Mouse (Mus musculus): ENCODE data around the gene Ankdd1a. TPM values are rescaled to one million over a fixed set of nuclear protein-coding genes. Genes with fewer than 3 reads are reported as not detected.

Ankdd1a gene
- total RNA-seq (2018; cell fraction: chromatin; rRNA removed) = 10 to 100 TPM in 10 of 26 experiments, 1 to 10 TPM in 16; 2.1 to 25.4 (median 7.0) TPM
- under 1 TPM in 16 of 26 experiments, not detected in 10; 0.07 to 0.44 (median 0.15) TPM for total RNA-seq (2018; cell fraction: cytosol; rRNA removed)
- total RNA-seq (2018; cell fraction: nucleus; rRNA removed) = 10 to 100 TPM in 2 of 26 experiments, 1 to 10 TPM in 21, under 1 TPM in 3; 0.52 to 18.4 (median 2.1) TPM
- 0.13 TPM in 1 of 3 replicates, not detected in the others for polyA plus RNA-seq (2018)

DNA sequence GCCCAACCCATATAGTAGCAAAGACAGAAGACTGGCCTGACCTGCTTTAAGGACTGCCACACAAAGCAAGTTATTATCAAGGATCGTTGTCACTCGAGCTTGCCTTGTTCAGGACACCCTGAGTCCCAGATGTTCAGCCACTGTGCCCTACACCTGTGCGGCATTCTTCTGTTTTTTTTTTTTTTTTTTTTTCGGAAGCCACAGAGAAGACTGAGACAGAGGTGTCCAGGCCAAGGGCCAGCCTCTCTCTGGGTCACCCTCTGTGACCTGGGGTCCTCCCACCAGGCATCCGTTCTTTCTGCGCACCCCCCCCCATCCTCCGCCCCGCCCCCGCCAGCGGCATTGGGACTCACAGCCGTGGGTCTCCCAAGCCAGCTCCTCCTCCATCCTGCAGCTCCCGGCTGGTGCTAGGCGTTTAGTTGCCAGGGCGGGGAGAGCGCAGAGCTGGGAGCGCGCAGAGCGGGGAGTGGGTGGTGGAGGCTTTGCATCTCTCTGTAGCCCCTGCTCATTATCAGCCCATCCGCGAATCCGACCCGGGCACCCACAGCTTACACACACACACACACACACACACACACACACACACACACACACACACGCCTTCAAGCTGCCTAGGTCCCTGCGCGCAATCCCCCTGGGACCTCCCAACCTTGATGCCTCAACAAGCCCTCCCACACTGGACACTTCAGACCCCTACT, at the start of gene Ankdd1a:
TSS of gene Ankdd1a (minus strand) at position 387 of the 698 bp plus-strand sequence.
- Histone ChIP-seq H3K79me2 (ENCODE audit: inconsistent target) (no peaks in the 10 kb centered on the region), H3K27ac (no peak within 1 kb of the TSS), H3K36me3 (ENCODE audit: inconsistent target) (no peaks in the 10 kb centered on the region), H3K4me3 (ENCODE audit: inconsistent target) (no peak within 1 kb of the TSS)
- WGBS (ENCODE audit: missing documents) = 69% methylated on average over 18 of the region's 25 CpGs

DNA sequence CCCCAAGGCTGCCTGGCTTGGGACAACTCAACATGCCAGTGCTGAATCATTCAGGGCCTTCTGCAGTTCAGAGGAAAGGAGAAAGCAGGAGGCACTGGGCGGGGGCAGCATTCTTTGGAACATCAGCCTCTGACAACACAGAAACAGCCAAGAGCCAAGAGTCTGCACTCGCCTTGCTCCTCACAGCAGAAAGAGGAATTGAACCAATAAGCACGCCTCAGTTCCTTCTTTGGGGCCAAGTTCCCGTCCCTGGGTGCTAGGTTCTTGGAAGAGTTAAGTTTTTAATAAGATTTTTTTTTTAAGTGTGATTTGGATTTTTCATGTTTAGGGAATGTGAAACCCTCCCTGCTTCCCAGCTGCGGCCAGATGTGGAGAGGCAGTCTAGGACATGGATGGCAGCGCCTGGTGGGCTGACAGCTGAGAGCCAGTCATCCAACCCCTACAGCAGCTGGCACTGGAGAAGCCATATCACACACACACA, 49.5 kb upstream of the Ankdd1a start:
- Histone ChIP-seq H3K36me3 (ENCODE audit: inconsistent target) (peaks cover 52% of the 10 kb centered on the region), H3K79me2 (ENCODE audit: inconsistent target) (peaks cover 96% of the 10 kb centered on the region), H3K4me3 (ENCODE audit: inconsistent target) (no peak overlapping the region), H3K27ac (peak overlapping the region; percentile 97)
- WGBS (ENCODE audit: missing documents) = 21% methylated on average over 6 of the region's 6 CpGs

DNA sequence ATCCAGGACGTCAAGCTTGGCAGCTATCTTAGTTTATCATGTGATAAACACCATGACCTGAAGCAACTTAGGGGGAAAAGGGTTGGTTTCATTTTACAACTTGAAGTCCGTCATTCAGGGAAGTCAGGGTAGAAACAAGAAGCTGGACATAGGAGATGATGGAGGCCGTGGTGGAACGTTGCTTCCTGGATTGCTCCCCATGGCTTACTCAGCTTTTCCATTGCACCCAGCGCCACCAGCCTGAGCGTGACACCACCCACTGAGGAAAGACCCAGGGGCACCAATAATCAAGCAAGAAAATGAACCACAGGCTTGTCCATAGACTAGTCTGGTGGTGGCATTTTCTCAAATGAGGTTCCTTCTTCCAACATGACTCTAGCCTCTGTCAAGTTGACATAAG, 48.8 kb upstream of the Ankdd1a start:
- H3K4me3 ChIP-seq (ENCODE audit: inconsistent target) = no peak overlapping the region
- peak overlapping the region; percentile 97 for H3K27ac ChIP-seq
- peaks cover 55% of the 10 kb centered on the region for H3K36me3 ChIP-seq (ENCODE audit: inconsistent target)
- 12% methylated on average over 6 of the region's 6 CpGs for WGBS (ENCODE audit: missing documents)
- peaks cover 96% of the 10 kb centered on the region for H3K79me2 ChIP-seq (ENCODE audit: inconsistent target)

DNA sequence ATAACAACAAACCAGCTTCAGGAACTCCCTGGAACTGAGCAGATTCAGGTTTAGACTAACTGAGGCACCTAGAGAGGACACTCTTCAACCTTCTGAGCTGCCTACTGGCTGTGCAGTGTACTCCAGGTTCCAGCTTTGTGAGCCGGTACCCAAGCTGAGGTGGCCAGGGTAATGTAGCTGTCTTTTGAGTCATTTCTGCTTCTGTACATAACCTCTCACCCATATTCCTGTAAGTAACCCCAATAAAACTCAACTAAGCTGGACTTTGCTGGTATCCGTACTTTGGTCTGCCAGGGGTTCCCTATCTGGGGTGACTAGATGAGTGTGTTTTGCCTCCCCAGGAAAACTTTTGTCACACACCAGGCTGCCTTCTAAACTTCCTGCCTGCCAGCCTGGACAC, 44.7 kb upstream of the Ankdd1a start:
- 63% methylated on average over 2 of the region's 2 CpGs for WGBS (ENCODE audit: missing documents)
- Histone ChIP-seq H3K27ac (peak overlapping the region; percentile 75), H3K36me3 (ENCODE audit: inconsistent target) (peaks cover 52% of the 10 kb centered on the region), H3K4me3 (ENCODE audit: inconsistent target) (no peak overlapping the region), H3K79me2 (ENCODE audit: inconsistent target) (peaks cover 97% of the 10 kb centered on the region)

DNA sequence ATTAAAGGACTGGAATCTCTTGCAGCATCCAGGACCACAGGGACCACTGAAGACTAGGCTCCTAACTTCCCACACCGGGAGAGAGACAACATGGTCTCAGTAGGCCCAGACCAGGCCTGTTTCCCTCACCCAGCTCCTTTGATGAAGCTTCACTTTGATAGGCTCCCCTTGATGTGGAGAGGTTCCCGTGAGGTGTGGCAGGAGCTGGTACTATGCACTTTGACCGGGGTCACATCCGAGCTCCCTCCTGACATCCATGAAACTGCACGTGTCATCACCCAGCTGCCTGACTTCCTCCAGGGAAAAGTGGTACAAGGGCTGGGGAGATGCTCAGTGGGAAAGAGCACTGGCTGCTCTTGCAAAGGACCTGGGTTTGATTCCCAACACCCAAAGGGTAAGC, 43.1 kb upstream of the Ankdd1a start:
- Histone ChIP-seq H3K27ac (peak overlapping the region; percentile 75), H3K4me3 (ENCODE audit: inconsistent target) (no peak overlapping the region), H3K79me2 (ENCODE audit: inconsistent target) (peaks cover 100% of the 10 kb centered on the region), H3K36me3 (ENCODE audit: inconsistent target) (peaks cover 66% of the 10 kb centered on the region)
- 87% methylated on average over 4 of the region's 5 CpGs for WGBS (ENCODE audit: missing documents)

DNA sequence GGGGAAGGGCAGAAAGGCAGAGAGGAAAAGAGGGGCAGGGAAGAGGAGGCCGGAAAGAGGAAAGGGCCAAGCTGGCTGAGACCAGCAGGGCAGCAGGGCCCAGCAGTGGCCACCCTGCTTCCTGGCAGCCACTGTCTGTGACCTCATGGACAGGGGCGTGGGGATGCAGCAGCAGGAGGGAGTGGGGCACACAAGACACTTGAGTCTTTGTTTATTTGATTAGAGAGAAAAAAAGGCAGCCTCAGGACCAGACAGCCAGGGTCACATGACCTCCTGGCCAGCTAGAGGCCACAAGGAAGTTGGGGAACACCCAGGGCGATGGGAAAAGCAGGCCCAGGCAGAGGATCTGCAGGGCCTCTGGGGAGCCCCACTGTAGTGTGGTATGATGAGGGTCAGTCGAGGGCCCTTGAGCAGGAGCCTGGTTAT, 42.1 kb upstream of the Ankdd1a start:
- H3K79me2 ChIP-seq (ENCODE audit: inconsistent target) = peaks cover 100% of the 10 kb centered on the region
- peaks cover 69% of the 10 kb centered on the region for H3K36me3 ChIP-seq (ENCODE audit: inconsistent target)
- peak overlapping the region; percentile 75 for H3K27ac ChIP-seq
- no peak overlapping the region for H3K4me3 ChIP-seq (ENCODE audit: inconsistent target)
- WGBS (ENCODE audit: missing documents) = 53% methylated on average over 4 of the region's 4 CpGs

DNA sequence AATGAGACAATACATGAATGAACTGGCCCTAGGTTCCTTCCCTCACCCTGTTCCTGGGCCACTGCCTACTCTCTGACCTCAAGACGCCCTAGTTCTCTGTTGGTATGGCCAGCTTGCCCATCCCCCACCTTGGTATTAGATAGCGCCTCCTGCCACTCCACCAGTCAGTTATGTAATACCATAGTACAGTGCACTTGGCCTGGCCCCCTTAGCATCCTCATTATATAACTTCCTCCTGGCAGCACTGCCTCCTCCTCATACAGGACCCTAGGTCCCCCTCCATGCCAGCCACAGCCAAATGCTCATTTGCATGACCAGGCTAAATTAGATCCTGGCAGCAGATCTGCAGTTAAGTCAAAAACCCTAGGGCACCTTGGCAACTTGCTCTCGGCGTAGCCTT, 41.0 kb upstream of the Ankdd1a start:
- Histone ChIP-seq H3K4me3 (ENCODE audit: inconsistent target) (no peak overlapping the region), H3K27ac (peak overlapping the region; percentile 75), H3K36me3 (ENCODE audit: inconsistent target) (peaks cover 69% of the 10 kb centered on the region), H3K79me2 (ENCODE audit: inconsistent target) (peaks cover 100% of the 10 kb centered on the region)
- WGBS (ENCODE audit: missing documents) = 23% methylated on average over 4 of the region's 4 CpGs

DNA sequence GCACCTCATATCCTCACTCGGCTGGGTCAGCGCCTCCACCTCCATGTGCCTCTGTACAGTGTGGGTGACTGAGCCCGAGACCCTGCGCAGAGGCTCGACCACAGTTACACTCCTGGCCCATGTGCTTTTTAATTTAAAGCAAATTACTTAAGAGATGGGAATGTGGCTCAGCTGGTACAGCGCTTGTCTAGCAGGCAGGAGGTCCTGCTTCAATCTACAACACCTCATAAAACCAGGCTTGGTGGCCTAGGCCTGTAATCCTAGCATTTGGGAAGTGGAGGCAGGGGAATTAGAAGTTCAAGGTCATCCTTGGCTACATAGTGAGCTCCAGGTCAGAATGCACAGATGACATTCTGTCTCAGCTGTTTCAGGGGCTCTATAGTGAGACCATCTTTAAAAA, 38.8 kb upstream of the Ankdd1a start:
- peaks cover 100% of the 10 kb centered on the region for H3K79me2 ChIP-seq (ENCODE audit: inconsistent target)
- WGBS (ENCODE audit: missing documents) = 95% methylated on average over 6 of the region's 6 CpGs
- no peak overlapping the region for H3K27ac ChIP-seq
- no peak overlapping the region for H3K4me3 ChIP-seq (ENCODE audit: inconsistent target)
- peaks cover 80% of the 10 kb centered on the region for H3K36me3 ChIP-seq (ENCODE audit: inconsistent target)

DNA sequence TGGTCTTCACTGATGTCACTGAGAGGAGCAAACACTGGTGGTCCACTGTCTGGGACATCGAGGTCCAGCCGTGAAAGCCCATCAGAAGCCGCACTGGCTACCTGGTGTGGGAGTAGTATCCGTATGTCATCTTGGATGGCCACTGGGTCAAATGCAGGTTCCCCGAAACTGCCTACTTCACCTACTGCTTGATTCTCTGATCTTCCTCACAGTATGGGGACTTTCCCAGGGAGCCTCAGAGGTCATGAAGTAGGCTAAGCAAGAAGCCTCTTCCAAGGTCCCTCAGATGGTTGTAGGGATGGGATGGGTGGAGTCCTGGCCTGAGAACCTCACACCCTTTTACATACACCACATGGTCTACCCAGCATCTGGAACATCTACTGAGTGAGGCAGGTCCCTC, 37.0 kb upstream of the Ankdd1a start:
- Histone ChIP-seq H3K27ac (0 out of 2 replicates have a peak overlapping the region, but pooled peaks have one; percentile 7), H3K36me3 (ENCODE audit: inconsistent target) (peaks cover 68% of the 10 kb centered on the region)
- WGBS (ENCODE audit: missing documents) = 85% methylated on average over 5 of the region's 5 CpGs

DNA sequence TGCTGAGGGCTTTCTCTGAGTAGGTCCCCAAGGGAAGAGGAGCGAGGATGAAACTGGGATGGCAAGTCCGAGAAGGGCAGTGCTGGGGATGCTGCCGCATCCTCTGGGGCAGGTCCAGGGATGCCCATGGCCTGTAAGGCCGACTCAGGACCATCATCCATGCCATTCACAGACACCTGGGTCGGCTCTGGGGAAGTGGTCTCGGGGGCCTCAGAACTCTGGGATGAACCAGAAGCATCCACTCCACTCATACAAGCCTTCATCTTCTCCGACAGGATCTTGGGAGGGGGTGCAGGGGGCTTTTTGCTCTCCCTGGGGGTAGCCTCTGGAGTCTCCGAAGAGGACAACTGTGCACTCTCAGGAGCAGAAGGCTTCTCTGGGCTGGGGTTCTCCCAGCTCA, 36.4 kb upstream of the Ankdd1a start:
- H3K27ac ChIP-seq = 0 out of 2 replicates have a peak overlapping the region, but pooled peaks have one; percentile 7
- 93% methylated on average over 8 of the region's 8 CpGs for WGBS (ENCODE audit: missing documents)

More for the DNA sequence above, 37.0 kb upstream of the Ankdd1a start:
- H3K4me3 ChIP-seq (ENCODE audit: inconsistent target) = no peak overlapping the region
- peaks cover 88% of the 10 kb centered on the region for H3K79me2 ChIP-seq (ENCODE audit: inconsistent target)

DNA sequence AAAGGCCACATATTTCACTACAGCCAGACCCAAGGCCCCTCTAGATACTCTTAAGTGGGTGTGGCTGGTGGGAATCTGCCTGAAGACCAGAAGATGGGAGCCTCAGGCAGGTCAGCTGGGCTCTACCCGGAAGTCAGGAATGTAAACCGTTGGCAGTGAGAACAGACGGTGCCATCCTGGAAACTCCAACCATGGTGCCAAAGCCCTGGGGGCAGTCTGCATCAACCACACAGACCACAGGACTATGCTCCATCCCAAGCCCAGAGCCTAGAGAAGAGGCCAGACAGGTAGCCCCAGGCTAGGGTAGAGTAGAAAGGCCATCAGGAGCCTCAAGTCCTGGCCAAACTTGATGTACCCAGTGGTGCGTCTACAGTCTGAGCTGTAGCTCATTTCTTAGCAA, 35.6 kb upstream of the Ankdd1a start:
- H3K79me2 ChIP-seq (ENCODE audit: inconsistent target) = peaks cover 74% of the 10 kb centered on the region
- H3K4me3 ChIP-seq (ENCODE audit: inconsistent target) = no peak overlapping the region
- 0 out of 2 replicates have a peak overlapping the region, but pooled peaks have one; percentile 100 for H3K27ac ChIP-seq
- WGBS (ENCODE audit: missing documents) = 80% methylated on average over 3 of the region's 4 CpGs
- H3K36me3 ChIP-seq (ENCODE audit: inconsistent target) = peaks cover 66% of the 10 kb centered on the region

More for the DNA sequence above, 36.4 kb upstream of the Ankdd1a start:
- Histone ChIP-seq H3K79me2 (ENCODE audit: inconsistent target) (peaks cover 82% of the 10 kb centered on the region), H3K36me3 (ENCODE audit: inconsistent target) (peaks cover 68% of the 10 kb centered on the region), H3K4me3 (ENCODE audit: inconsistent target) (no peak overlapping the region)

DNA sequence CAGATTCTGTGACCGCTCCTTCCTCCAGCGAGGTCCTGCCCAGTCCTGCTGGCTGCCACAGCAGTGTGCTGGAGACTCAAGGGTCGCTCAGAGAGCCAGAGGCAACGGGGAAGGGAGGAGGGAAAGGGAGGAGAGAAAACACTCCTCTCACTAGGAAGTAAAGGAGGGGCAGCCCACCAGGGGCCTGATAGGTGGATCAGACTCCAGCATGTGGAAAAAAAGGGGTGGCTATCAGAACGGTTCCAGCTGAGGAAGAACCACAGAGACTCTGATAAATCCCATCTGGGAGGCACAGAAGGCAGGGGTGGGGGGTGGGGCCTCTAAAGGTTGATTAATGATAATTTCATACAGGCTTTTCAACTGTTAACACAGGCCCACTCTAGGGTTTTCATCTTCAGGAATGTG, 35.0 kb upstream of the Ankdd1a start:
- Histone ChIP-seq H3K4me3 (ENCODE audit: inconsistent target) (no peak overlapping the region), H3K36me3 (ENCODE audit: inconsistent target) (peaks cover 60% of the 10 kb centered on the region), H3K27ac (peak overlapping the region; percentile 100; the same call in 1 of the 2 replicates), H3K79me2 (ENCODE audit: inconsistent target) (peaks cover 68% of the 10 kb centered on the region)
- WGBS (ENCODE audit: missing documents) = 80% methylated on average over 4 of the region's 5 CpGs

DNA sequence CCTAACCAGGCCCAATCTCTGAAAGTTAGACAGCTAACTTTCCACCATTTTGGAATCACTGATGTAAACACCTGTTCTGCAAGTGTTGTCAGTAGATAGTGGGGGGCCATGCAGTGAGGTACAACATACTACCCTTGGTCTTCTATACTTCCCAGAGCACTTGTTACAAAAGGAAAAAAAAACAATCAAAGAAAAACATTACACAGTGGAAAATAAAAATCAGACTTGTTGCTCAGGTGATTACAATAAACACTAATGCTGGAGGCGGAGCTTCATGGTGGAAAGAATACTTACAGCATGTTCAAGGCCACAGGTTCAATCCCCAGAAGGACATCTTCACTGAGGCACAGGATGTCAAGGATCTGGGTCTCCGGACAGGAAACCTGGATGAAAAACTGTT, 32.7 kb upstream of the Ankdd1a start:
- Histone ChIP-seq H3K4me3 (ENCODE audit: inconsistent target) (no peak overlapping the region), H3K36me3 (ENCODE audit: inconsistent target) (peaks cover 37% of the 10 kb centered on the region), H3K79me2 (ENCODE audit: inconsistent target) (peaks cover 45% of the 10 kb centered on the region), H3K27ac (peak overlapping the region; percentile 100)
- 89% methylated on average over 2 of the region's 2 CpGs for WGBS (ENCODE audit: missing documents)

DNA sequence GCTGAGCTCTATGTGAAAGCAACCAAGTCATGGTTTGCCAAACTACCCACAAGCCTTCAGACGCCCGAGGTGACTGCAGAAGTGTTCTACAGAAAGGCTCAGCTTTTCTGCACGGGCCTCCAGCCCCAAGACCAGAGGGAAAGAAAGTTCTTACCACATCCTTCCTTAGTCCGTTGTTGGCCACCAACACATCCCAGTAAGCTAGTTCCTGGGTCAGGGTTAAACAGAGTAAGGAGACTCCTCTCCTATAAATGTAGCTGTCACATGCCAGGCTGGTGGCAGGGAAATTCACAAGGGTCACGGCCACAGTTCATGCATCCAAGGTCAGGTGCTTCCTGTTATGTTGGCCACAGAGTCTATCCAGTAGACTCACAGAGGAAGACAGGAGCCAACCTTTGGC, 32.1 kb upstream of the Ankdd1a start:
- Histone ChIP-seq H3K4me3 (ENCODE audit: inconsistent target) (no peak overlapping the region), H3K27ac (peak overlapping the region; percentile 100), H3K79me2 (ENCODE audit: inconsistent target) (peaks cover 40% of the 10 kb centered on the region), H3K36me3 (ENCODE audit: inconsistent target) (peaks cover 31% of the 10 kb centered on the region)
- WGBS (ENCODE audit: missing documents) = 1% methylated on average over 5 of the region's 5 CpGs

DNA sequence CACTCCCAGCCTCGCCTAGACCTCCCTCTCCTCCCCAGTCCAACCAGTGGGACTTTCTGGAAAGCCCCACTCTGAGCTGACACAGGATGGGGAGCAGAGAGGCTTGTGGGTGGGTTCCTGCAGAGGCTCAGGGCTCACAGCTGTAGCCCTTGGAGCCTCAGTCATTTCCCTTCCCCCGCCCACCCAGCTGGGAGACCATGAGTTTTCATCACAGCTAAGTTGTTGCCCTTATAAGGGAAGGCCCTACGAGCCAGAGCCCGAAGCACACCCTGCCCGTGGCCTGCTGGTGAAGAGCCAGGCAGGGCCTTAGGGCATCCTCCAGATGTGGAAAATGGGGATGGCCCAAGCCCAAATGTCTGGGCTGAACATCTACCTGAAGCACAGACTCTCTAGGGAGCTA, 31.0 kb upstream of the Ankdd1a start:
- H3K79me2 ChIP-seq (ENCODE audit: inconsistent target) = peaks cover 28% of the 10 kb centered on the region
- peaks cover 20% of the 10 kb centered on the region for H3K36me3 ChIP-seq (ENCODE audit: inconsistent target)
- peak overlapping the region; percentile 100 for H3K27ac ChIP-seq
- no peak overlapping the region for H3K4me3 ChIP-seq (ENCODE audit: inconsistent target)
- WGBS (ENCODE audit: missing documents) = 0% methylated on average over 1 of the region's 5 CpGs
